Mouse (Mus musculus) lung, adult 2 months (tissue): ENCODE results near the gene Cnksr3. TPM values are rescaled to one million over a fixed set of nuclear protein-coding genes. Genes with fewer than 3 reads are reported as not detected.

Experiments used
- DNase-seq: peaks from one replicate; pipeline ENCODE4 v3.0.0; 2022
- H3K4me1 ChIP-seq: fragments of 200-500 bp; 2 replicates; pipeline ENCODE4 v1.6.1; 2011; ENCODE audit warnings: low read length; ENCODE audit not compliant: control insufficient read depth, insufficient read depth
- H3K4me3 ChIP-seq: fragments of 200-500 bp; replicated peaks from 2 replicates; pipeline ENCODE3; 2011; ENCODE audit warnings: low read depth, mild to moderate bottlenecking, control low read depth, low read length; ENCODE audit errors: extremely low read depth
- CTCF ChIP-seq: fragments of 200-500 bp; IDR thresholded peaks from 2 replicates; pipeline ENCODE4 v1.5.1; 2011; ENCODE audit warnings: mild to moderate bottlenecking, low read length, control low read depth; ENCODE audit not compliant: insufficient read depth
- POLR2A ChIP-seq: fragments of 200-500 bp; IDR thresholded peaks from 2 replicates; pipeline ENCODE4 v1.6.1; 2011; ENCODE audit warnings: low read depth, mild to moderate bottlenecking, control low read depth, low read length, borderline replicate concordance; ENCODE audit errors: extremely low read depth
- WGBS: fragments of 180-500 bp; shearing (Covaris S2); methylation state at CpG from one replicate; pipeline ENCODE4 v1.1.7; 2018; 5-methylcytosine and 5-hydroxymethylcytosine counted together
- polyA plus RNA-seq: library from polyadenylated mRNA; depleted of rRNA; stranded (reverse); fragments of >200 nt; gene quantifications from 2 replicates; pipeline ENCODE4 v1.2.3, GENCODE M21; 2012; rRNA removed

The Cnksr3 gene
- polyA plus RNA-seq, 1 experiment, result 9.7 TPM

- H3K4me3 ChIP-seq, result no peak overlapping the region
- no peak for DNase-seq
- no peaks in the 10 kb centered on the region for H3K4me1 ChIP-seq
- TF ChIP-seq POLR2A (no peak), CTCF (no peak)
- 92% methylated on average over 2 of the region's 2 CpGs for WGBS
Measured at GRCm38 (mm10) chr10:7074231-7074630, 137.8 kb downstream of the Cnksr3 start.

- WGBS, result 73% methylated on average over 5 of the region's 5 CpGs
- H3K4me1 ChIP-seq, result no peaks in the 10 kb centered on the region
- TF ChIP-seq CTCF, result no peak
- no peak for TF ChIP-seq POLR2A
- DNase-seq, result no peak
- H3K4me3 ChIP-seq, result no peak overlapping the region
Measured at GRCm38 (mm10) chr10:7070924-7071323, 141.1 kb downstream of the Cnksr3 start.

- TF ChIP-seq POLR2A, result no peak
- WGBS, result 59% methylated on average over 8 of the region's 8 CpGs
- H3K4me3 ChIP-seq, result no peak overlapping the region
Measured at GRCm38 (mm10) chr10:7070100-7070835, 141.8 kb downstream of the Cnksr3 start.

DNA sequence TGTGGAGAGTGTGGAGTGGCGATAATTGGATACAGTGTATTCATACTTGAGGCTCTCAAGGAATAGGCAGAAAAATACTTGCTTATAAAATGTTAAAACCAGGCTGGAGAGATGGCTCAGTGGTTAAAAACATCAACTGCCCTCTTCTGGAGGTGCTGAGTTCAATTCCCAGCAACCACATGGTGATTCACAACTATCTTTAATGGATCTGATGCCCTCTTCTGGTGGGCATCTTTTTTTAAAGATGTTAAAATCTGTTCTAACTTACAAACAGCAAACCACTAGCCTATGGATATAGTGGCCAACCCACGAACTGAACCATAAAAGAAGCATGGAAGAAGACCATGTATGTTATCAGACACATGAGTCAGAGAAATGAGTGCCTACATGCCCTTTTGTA is 142.9 kb downstream of the Cnksr3 start:
- 96% methylated on average over 2 of the region's 2 CpGs for WGBS
- no peak for DNase-seq
- no peaks in the 10 kb centered on the region for H3K4me1 ChIP-seq
- H3K4me3 ChIP-seq, result no peak overlapping the region
- TF ChIP-seq CTCF (no peak), POLR2A (no peak)

More at GRCm38 (mm10) chr10:7070100-7070835, 141.8 kb downstream of the Cnksr3 start:
- no peaks in the 10 kb centered on the region for H3K4me1 ChIP-seq
- DNase-seq, result no peak

Other genes with a start within 250 kb of the Cnksr3 start
- gene Ipcef1, start 159.8 kb downstream of the Cnksr3 start, polyA plus RNA-seq, result 0.45 and 1.0 TPM in 2 replicates